ENCODE assay signal across 12 mouse cellular contexts in the genomic region with DNA sequence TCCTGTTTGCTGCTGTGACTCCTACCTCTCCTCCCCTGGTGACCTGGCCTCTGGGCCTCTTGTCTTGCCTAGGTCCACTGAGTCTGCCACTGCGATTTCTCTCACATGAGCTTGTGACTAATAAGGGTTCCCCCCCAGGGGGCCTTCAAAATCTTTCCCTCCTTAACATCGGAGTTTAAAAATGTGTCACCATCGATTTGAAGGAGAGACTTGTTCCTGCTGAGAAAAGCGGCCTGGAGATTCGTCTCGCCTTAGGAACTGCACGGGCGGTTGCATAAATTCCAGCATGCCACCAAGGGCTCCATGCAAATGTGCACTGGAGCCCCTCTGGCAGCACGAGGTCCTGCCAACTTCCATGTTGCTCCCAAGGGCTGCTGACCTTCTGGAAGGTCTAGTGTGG.
"Had no signal": no experiment of that assay in that cellular context is flagged by ENCODE, and none has a peak within 500 bp of the region (broad histone marks: within the 10 kb centered on the region; RNA-seq: fewer than 3 reads in every experiment).

No protein-coding gene starts in this region.

- H3K27me3 ChIP-seq: hindbrain, embryonic 15.5 days had no signal

- H3K27ac ChIP-seq: hindbrain, embryonic 15.5 days; layer of hippocampus, adult 2 months; liver, embryonic 15.5 days; neural tube, embryonic 13.5 days; stomach, postnatal 0 days had no signal

- H3K9me3 ChIP-seq: hindbrain, embryonic 15.5 days; liver, embryonic 15.5 days; neural tube, embryonic 13.5 days had no signal

- H3K36me3 ChIP-seq: hindbrain, embryonic 15.5 days; liver, embryonic 15.5 days; neural tube, embryonic 13.5 days had no signal

- H3K4me1 ChIP-seq: liver, embryonic 15.5 days had no signal

- H3K4me3 ChIP-seq: hindbrain, embryonic 15.5 days; layer of hippocampus, adult 2 months; liver, embryonic 15.5 days; neural tube, embryonic 13.5 days had no signal

- H3K9ac ChIP-seq: hindbrain, embryonic 15.5 days; liver, embryonic 15.5 days; neural tube, embryonic 13.5 days had no signal

- ATAC-seq: inflammation-experienced regulatory T-cells, adult 6 months; intestine, postnatal 0 days; lung, postnatal 0 days had no signal

- DNase-seq: kidney, postnatal 36 days; lung, adult 2 months; lung, postnatal 36 days had no signal

- H3K4me2 ChIP-seq: hindbrain, embryonic 15.5 days; liver, embryonic 11.5 days; liver, embryonic 15.5 days; neural tube, embryonic 13.5 days had no signal
